8 mouse cellular contexts compared by ENCODE assay signal in genomic region chr4:135203279-135203678, GRCm38 (mm10).
DNase-seq lines count a peak whose midpoint lies in the region; ATAC-seq and TF ChIP-seq lines count a peak whose summit lies in the region.

No protein-coding gene starts in this region.

- no peak for TF ChIP-seq CTCF in midbrain, postnatal 0 days (IDR thresholded peaks at IDR 0.05)

- H3K9me3 ChIP-seq in liver, embryonic 11.5 days (ENCODE audit: control insufficient read depth, low read length), result no peaks in the 10 kb centered on the region
- no peaks in the 10 kb centered on the region for H3K9me3 ChIP-seq in midbrain, postnatal 0 days (ENCODE audit: low read length)

- peak overlapping the region; percentile 26; the same call in 1 of the 2 replicates for H3K27ac ChIP-seq in liver, embryonic 11.5 days (ENCODE audit: low read depth, low read length)
- no peak overlapping the region for H3K27ac ChIP-seq in midbrain, postnatal 0 days (ENCODE audit: low read depth, low read length)

- H3K4me1 ChIP-seq in liver, embryonic 11.5 days (replicated peaks; ENCODE audit: control insufficient read depth, insufficient read depth, low read length), result peaks cover 11% of the 10 kb centered on the region
- peaks cover 6% of the 10 kb centered on the region; the same call in 1 of the 2 replicates for H3K4me1 ChIP-seq in midbrain, postnatal 0 days (ENCODE audit: insufficient read depth, low read length)

- ATAC-seq in liver, embryonic 11.5 days (replicated peaks; ENCODE audit: low FRiP score), result no peak
- ATAC-seq in midbrain, postnatal 0 days (ENCODE audit: low FRiP score), result no peak

- intact Hi-C loops in heart, postnatal 25 days (cut with DNase I), result loop anchor here (5.0 kb wide), 1 partner anchor 51 kb away; no protein-coding TSS in a partner anchor

- peak; percentile 59 for DNase-seq in CD8-positive naive resting alpha-beta T cell, adult 2 months (ENCODE audit: low read depth in 2 of 2, low spot score in 2 of 2)
- DNase-seq in embryo, embryonic 11 days, result peak; percentile 41
- DNase-seq in heart, postnatal 25 days (ENCODE audit: low spot score), result peak; percentile 26
- DNase-seq in liver, embryonic 11.5 days (ENCODE audit: low spot score), result peak; percentile 58
- no peak for DNase-seq in midbrain, postnatal 0 days (ENCODE audit: low spot score)
- peak; percentile 61 for DNase-seq in thymus, postnatal 14 days
- DNase-seq in cerebellum, adult 18-20 months, result no peak
- DNase-seq in c-Kit-positive CD71-positive TER-119-positive erythroid progenitor cells, embryonic 14.5 days (ENCODE audit: low spot score), result no peak

- WGBS in liver, embryonic 11.5 days, result 8% methylated on average over 14 of the region's 14 CpGs
- 11% methylated on average over 14 of the region's 14 CpGs for WGBS in midbrain, postnatal 0 days

- peak overlapping the region; percentile 41 for H3K4me3 ChIP-seq in liver, embryonic 11.5 days (ENCODE audit: low read depth, low read length)
- no peak overlapping the region for H3K4me3 ChIP-seq in midbrain, postnatal 0 days (ENCODE audit: low read depth, low read length)

- H3K4me2 ChIP-seq in liver, embryonic 11.5 days, result peak overlapping the region; percentile 79
- H3K4me2 ChIP-seq in midbrain, postnatal 0 days (ENCODE audit: low read depth, low read length, poor library complexity, severe bottlenecking), result peak overlapping the region; percentile 51

- H3K27me3 ChIP-seq in liver, embryonic 11.5 days (replicated peaks; ENCODE audit: control insufficient read depth, insufficient read depth, low read length), result peaks cover 14% of the 10 kb centered on the region
- H3K27me3 ChIP-seq in midbrain, postnatal 0 days (ENCODE audit: insufficient read depth, low read length), result peaks cover 18% of the 10 kb centered on the region

- no peaks in the 10 kb centered on the region for H3K36me3 ChIP-seq in liver, embryonic 11.5 days (ENCODE audit: control insufficient read depth, insufficient read depth, low read length)
- no peaks in the 10 kb centered on the region for H3K36me3 ChIP-seq in midbrain, postnatal 0 days (ENCODE audit: insufficient read depth, low read length)

- peak overlapping the region; percentile 42; the same call in 1 of the 2 replicates for H3K9ac ChIP-seq in liver, embryonic 11.5 days (ENCODE audit: low read depth, low read length)
- no peak overlapping the region for H3K9ac ChIP-seq in midbrain, postnatal 0 days (replicated peaks; ENCODE audit: low read length, poor library complexity, severe bottlenecking)

Comparison
In these comparisons a context has a peak if more than half of its experiments do, and no peak if none do; other contexts are left out.
1. DNase-seq: peak in CD8-positive naive resting alpha-beta T cell, adult 2 months (2 of 2), embryo, embryonic 11 days (single experiment), heart, postnatal 25 days (single experiment), liver, embryonic 11.5 days (single experiment) and thymus, postnatal 14 days (single experiment); none in midbrain, postnatal 0 days (single experiment), cerebellum, adult 18-20 months (0 of 2) and c-Kit-positive CD71-positive TER-119-positive erythroid progenitor cells, embryonic 14.5 days (single experiment).